Mouse (Mus musculus) spleen, embryonic (tissue): ENCODE measurements around the gene Sema4b.

Experiments
- CTCF ChIA-PET: fragments of 350-600 bp; sonication (Branson Sonifier 250); formaldehyde crosslinking; loops from one replicate; lab custom pipeline; 2022; lab: Charles Lee

Gene Sema4b

GRCm38 (mm10) chr7:80210982-80211381, 24.3 kb downstream of the Sema4b start:
- CTCF ChIA-PET: interaction anchor here (0.7 to 2.1 kb wide), 2 partner anchors 8 to 19 kb away, joined by 3 to 8 read pairs; no protein-coding TSS in a partner anchor

GRCm38 (mm10) chr7:80213604-80214003, 27.0 kb downstream of the Sema4b start:
- CTCF ChIA-PET: interaction anchor here (0.7 kb wide), 1 partner anchor 20 kb away, joined by 4 read pairs; no protein-coding TSS in a partner anchor

GRCm38 (mm10) chr7:80214459-80214858, 27.8 kb downstream of the Sema4b start:
- CTCF ChIA-PET: interaction anchor here (0.6 to 1.5 kb wide), 7 partner anchors 13 to 106 kb away, joined by 3 to 9 read pairs (median 3); no protein-coding TSS in a partner anchor

- CTCF ChIA-PET: interaction anchor here (0.5 to 1.5 kb wide), 3 partner anchors 13 to 139 kb away, joined by 3 read pairs; no protein-coding TSS in a partner anchor
Observed at GRCm38 (mm10) chr7:80215398-80215797, 28.8 kb downstream of the Sema4b start.

GRCm38 (mm10) chr7:80216566-80216965, 29.9 kb downstream of the Sema4b start:
- CTCF ChIA-PET: interaction anchor here (0.6 kb wide), 1 partner anchor 365 kb away, joined by 3 read pairs; no protein-coding TSS in a partner anchor

- CTCF ChIA-PET: interaction anchor here (0.6 kb wide), 1 partner anchor 63 kb away, joined by 23 read pairs; no protein-coding TSS in a partner anchor
Observed at GRCm38 (mm10) chr7:80218666-80219065, 32.0 kb downstream of the Sema4b start.

- CTCF ChIA-PET: no interaction called here
Observed at GRCm38 (mm10) chr7:80220237-80220797, 33.7 kb downstream of the Sema4b start.

- CTCF ChIA-PET: interaction anchor here (0.7 kb wide), 1 partner anchor 75 kb away, joined by 4 read pairs; no protein-coding TSS in a partner anchor
Observed at GRCm38 (mm10) chr7:80221179-80221750, 34.6 kb downstream of the Sema4b start.

GRCm38 (mm10) chr7:80227065-80227464, 40.4 kb downstream of the Sema4b start:
- CTCF ChIA-PET: no interaction called here

- CTCF ChIA-PET: interaction anchor here (0.7 kb wide), 1 partner anchor 33 kb away, joined by 3 read pairs; no protein-coding TSS in a partner anchor
Observed at GRCm38 (mm10) chr7:80230196-80230595, 43.6 kb downstream of the Sema4b start.

GRCm38 (mm10) chr7:80231971-80232488, 45.4 kb downstream of the Sema4b start:
- CTCF ChIA-PET: interaction anchor here (0.9 kb wide), 1 partner anchor 80 kb away, joined by 4 read pairs; no protein-coding TSS in a partner anchor

GRCm38 (mm10) chr7:80232489-80233029, 45.9 kb downstream of the Sema4b start, which contains the start of the genes Cib1 and Gdpgp1:
Gene Cib1, minus strand, starts transcription at chr7:80232813.
Gene Gdpgp1, plus strand, starts transcription at chr7:80232865.
- CTCF ChIA-PET: interaction anchor here (0.7 to 1.0 kb wide), 4 partner anchors 32 to 138 kb away, joined by 3 to 9 read pairs (median 4); partner anchors contain the start of gene Man2a2

GRCm38 (mm10) chr7:80233799-80234198, 47.2 kb downstream of the Sema4b start:
- CTCF ChIA-PET: interaction anchor here (0.6 to 1.0 kb wide), 2 partner anchors 32 to 52 kb away, joined by 3 read pairs; no protein-coding TSS in a partner anchor

GRCm38 (mm10) chr7:80238542-80238941, 51.9 kb downstream of the Sema4b start:
- CTCF ChIA-PET: no interaction called here

- CTCF ChIA-PET: interaction anchor here (0.5 kb wide), 1 partner anchor 216 kb away, joined by 3 read pairs; no protein-coding TSS in a partner anchor
Observed at GRCm38 (mm10) chr7:80241661-80242060, 55.0 kb downstream of the Sema4b start.

GRCm38 (mm10) chr7:80244851-80245250, 58.2 kb downstream of the Sema4b start:
- CTCF ChIA-PET: no interaction called here

GRCm38 (mm10) chr7:80246148-80246721, 59.6 kb downstream of the Sema4b start, which contains the start of gene Ttll13:
Gene Ttll13, plus strand, starts transcription at chr7:80246376.
- CTCF ChIA-PET: interaction anchor here (0.9 kb wide), 1 partner anchor 69 kb away, joined by 3 read pairs; no protein-coding TSS in a partner anchor

- CTCF ChIA-PET: interaction anchor here (0.5 to 0.9 kb wide), 2 partner anchors 16 to 69 kb away, joined by 3 to 8 read pairs; no protein-coding TSS in a partner anchor
Observed at GRCm38 (mm10) chr7:80246859-80247258, 60.2 kb downstream of the Sema4b start.

GRCm38 (mm10) chr7:80252437-80252836, 65.8 kb downstream of the Sema4b start:
- CTCF ChIA-PET: no interaction called here

GRCm38 (mm10) chr7:80252886-80253285, 66.2 kb downstream of the Sema4b start:
- CTCF ChIA-PET: no interaction called here

- CTCF ChIA-PET: interaction anchor here (0.5 to 0.7 kb wide), 3 partner anchors 13 to 244 kb away, joined by 3 to 4 read pairs (median 3); no protein-coding TSS in a partner anchor
Observed at GRCm38 (mm10) chr7:80255981-80256380, 69.3 kb downstream of the Sema4b start.
